Mouse (Mus musculus) embryonic facial prominence, embryonic 11.5 days (tissue): ENCODE results near the gene Popdc3. TPM values are rescaled to one million over a fixed set of nuclear protein-coding genes. Genes with fewer than 3 reads are reported as not detected.
"Not testable (repeated sequence)": the region's sequence is repeated elsewhere in the genome, so short reads cannot be mapped to it uniquely, and the experiment has no call there.

Source experiments
- ATAC-seq: fragments of 200-750 bp; cut with Nextera tagmentation; replicated peaks from 2 replicates; pipeline ENCODE4 v1.8.0; 2017; ENCODE audit warnings: low read depth; ENCODE audit not compliant: insufficient number of reproducible peaks, low FRiP score, low TSS enrichment
- DNase-seq: peaks from one replicate; pipeline ENCODE4 v3.0.0-alpha.2; 2015; ENCODE audit warnings: low spot score
- H3K27ac ChIP-seq: fragments of 300-500 bp; sonication (generic); replicated peaks from 2 replicates; pipeline ENCODE4 v1.5.1; 2014; ENCODE audit warnings: mild to moderate bottlenecking, low read depth, low read length, control low read depth
- H3K27me3 ChIP-seq: fragments of 300-500 bp; sonication (generic); 2 replicates; pipeline ENCODE4 v1.6.1; 2014; ENCODE audit warnings: mild to moderate bottlenecking, low read length, moderate library complexity, mixed read lengths; ENCODE audit not compliant: control insufficient read depth, insufficient read depth
- H3K36me3 ChIP-seq: fragments of 300-500 bp; sonication (generic); replicated peaks from 2 replicates; pipeline ENCODE4 v1.6.1; 2014; ENCODE audit warnings: low read depth, mild to moderate bottlenecking, low read length, moderate library complexity, mixed read lengths; ENCODE audit not compliant: control insufficient read depth, insufficient read depth
- H3K4me1 ChIP-seq: fragments of 300-500 bp; sonication (generic); 2 replicates; pipeline ENCODE4 v1.6.1; 2014; ENCODE audit warnings: low read length, mixed read lengths; ENCODE audit not compliant: control insufficient read depth, insufficient read depth
- H3K4me2 ChIP-seq: fragments of 300-500 bp; sonication (generic); 2 replicates; pipeline ENCODE4 v1.6.1; 2014; ENCODE audit warnings: low read depth, mild to moderate bottlenecking, control low read depth, low read length, moderate library complexity
- H3K4me3 ChIP-seq: fragments of 300-500 bp; sonication (generic); 2 replicates; pipeline ENCODE4 v1.5.1; 2014; ENCODE audit warnings: low read depth, low read length, control low read depth
- H3K9ac ChIP-seq: fragments of 300-500 bp; sonication (generic); replicated peaks from 2 replicates; pipeline ENCODE4 v1.6.1; 2014; ENCODE audit warnings: mild to moderate bottlenecking, control low read depth, low read length
- H3K9me3 ChIP-seq: fragments of 300-500 bp; sonication (generic); replicated peaks from 2 replicates; pipeline ENCODE4 v1.6.1; 2016; ENCODE audit warnings: mild to moderate bottlenecking, low read length, inconsistent platforms, mixed read lengths; ENCODE audit not compliant: control insufficient read depth
- WGBS: fragments of 180-500 bp; shearing (Covaris S2); extraction: QIAGEN DNeasy Blood & Tissue Kit; methylation state at CpG from one replicate; pipeline ENCODE4 v1.1.7; 2014; 5-methylcytosine and 5-hydroxymethylcytosine counted together
- polyA plus RNA-seq: library from polyadenylated mRNA; unstranded; fragments of >200 nt; fragmentation: Nextera tagmentation; extraction: Ambion mirVana; gene quantifications from 2 replicates; pipeline ENCODE4 v1.2.1, GENCODE M21; 2014

Popdc3 gene
- polyA plus RNA-seq, 1 experiment from 2014 or later: 0.62 TPM

DNA sequence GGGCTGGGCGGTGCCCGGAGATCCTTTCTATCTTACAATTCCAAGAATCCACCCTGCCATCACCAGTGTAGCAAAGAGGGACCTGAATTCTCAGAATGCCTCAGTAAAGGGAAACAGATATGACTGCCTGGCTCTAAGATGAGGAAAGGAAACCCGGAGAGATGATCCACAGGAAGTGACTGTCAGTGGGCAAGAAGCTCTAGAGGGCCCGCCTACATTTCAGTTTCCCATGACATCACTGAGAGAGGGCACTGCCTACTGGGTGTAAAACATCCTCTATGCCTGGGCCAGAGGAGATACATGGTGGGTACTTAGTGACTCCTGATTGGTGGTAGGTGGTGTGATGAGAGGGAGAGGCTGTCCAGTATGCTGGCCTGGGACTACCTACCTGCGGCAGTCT lies 99.1 kb downstream of the Popdc3 start:
- no peak overlapping the region for H3K4me2 ChIP-seq
- no peaks in the 10 kb centered on the region for H3K4me1 ChIP-seq
- 85% methylated on average over 5 of the region's 5 CpGs for WGBS
- no peak overlapping the region for H3K4me3 ChIP-seq
- no peaks in the 10 kb centered on the region for H3K27me3 ChIP-seq
- ATAC-seq (no peak), DNase-seq (no peak)
- H3K27ac ChIP-seq: no peak overlapping the region
- H3K9me3 ChIP-seq: no peaks in the 10 kb centered on the region
- no peak overlapping the region for H3K9ac ChIP-seq
- no peaks in the 10 kb centered on the region for H3K36me3 ChIP-seq

DNA sequence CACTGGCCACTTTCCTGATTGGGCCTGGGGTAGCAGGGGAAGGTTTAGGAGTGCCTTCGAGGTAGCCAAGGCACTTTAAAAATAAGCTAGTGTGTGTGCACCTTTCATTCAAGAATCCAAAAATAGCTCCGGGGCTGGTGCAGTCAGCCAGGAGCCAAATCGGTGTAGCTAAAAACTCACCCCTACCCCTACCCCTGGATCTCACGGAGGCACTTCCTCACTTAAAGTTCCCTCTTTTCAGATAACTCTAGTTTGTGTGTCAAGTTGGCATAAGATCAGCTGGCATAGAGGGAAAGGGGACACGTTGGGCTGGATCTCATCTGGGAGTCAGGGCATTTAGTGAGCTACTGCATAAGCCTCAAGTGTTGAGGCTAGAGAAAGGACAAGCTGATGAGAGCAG lies 107.8 kb downstream of the Popdc3 start:
- Histone ChIP-seq H3K4me3 (no peak overlapping the region), H3K4me1 (no peaks in the 10 kb centered on the region), H3K4me2 (no peak overlapping the region), H3K9me3 (no peaks in the 10 kb centered on the region), H3K9ac (no peak overlapping the region), H3K27me3 (peaks cover 10% of the 10 kb centered on the region), H3K27ac (no peak overlapping the region), H3K36me3 (no peaks in the 10 kb centered on the region)
- ATAC-seq (no peak), DNase-seq (no peak)
- 80% methylated on average over 5 of the region's 5 CpGs for WGBS

DNA sequence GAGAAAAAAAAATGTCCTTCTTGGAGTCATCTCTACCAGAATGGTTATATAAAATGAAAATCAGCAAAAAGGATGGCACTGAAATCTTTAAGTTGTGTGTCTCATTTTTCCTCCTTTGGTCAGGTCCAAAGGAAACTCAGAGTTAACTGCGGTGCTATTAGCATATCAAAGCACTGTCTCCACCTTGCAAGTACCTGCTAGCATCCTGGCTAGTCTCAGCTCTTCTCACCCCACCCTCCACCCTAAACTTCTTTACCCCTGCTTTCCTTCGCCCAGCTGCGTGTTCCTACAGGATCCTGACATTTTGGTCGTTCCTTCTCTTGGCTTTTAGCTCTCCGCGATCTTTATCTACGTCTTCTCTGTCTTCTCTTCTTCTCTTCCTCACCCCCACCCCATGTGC lies 110.5 kb downstream of the Popdc3 start:
- Histone ChIP-seq H3K4me3 (no peak overlapping the region), H3K9me3 (no peaks in the 10 kb centered on the region), H3K9ac (no peak overlapping the region), H3K4me1 (no peaks in the 10 kb centered on the region), H3K27me3 (peaks cover 10% of the 10 kb centered on the region), H3K4me2 (no peak overlapping the region), H3K36me3 (no peaks in the 10 kb centered on the region), H3K27ac (no peak overlapping the region)
- DNase-seq (no peak), ATAC-seq (no peak)
- WGBS: 49% methylated on average over 7 of the region's 7 CpGs

DNA sequence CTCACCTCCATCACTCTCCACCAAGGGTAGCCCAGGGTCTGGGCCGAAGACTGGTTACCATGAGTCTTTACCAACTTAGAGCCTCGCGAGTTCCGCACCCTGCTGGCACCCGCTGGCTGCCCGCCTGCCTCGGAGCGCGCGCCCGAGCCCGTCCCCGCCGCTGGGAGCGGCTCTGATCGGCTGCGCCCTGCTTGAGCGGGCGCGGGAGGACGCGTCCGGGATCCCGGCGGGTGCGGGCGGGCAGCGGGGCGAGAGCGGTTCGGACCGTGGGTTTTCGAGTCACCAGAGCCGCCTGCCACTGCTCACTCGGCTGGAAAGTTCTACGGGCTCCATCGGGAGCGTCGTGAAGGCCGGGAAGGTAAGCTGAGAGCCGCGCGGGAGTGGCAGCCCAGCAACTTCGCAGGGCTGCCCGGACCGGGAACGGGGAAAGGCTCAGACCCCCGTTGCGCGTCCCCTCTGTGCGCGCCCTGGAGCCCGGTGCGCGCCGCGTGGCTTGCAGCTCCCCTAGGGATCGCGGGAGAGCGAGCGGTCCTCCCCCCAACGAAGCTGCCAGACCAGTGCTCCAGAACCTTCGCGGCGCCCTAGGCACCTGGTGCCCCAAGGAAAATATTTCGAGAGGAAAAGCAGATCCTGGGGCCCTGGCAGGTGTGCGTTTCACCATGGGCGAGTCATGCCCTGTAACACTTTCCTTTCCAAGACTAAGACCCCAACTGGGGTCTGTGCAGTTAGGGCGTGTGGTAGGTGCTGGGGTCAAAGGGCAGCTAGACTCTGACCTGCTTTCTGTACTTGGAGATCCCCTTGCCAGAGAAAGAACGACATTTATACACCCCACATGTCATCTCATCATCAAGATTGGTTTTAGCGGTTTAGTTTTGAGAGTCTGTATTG lies 111.6 kb downstream of the Popdc3 start:
- ATAC-seq: peak; percentile 67
- H3K27ac ChIP-seq: no peak overlapping the region
- H3K9me3 ChIP-seq: no peaks in the 10 kb centered on the region
- peak; percentile 48 for DNase-seq
- H3K4me2 ChIP-seq: peak overlapping the region; percentile 95
- peaks cover 10% of the 10 kb centered on the region for H3K27me3 ChIP-seq
- H3K36me3 ChIP-seq: no peaks in the 10 kb centered on the region
- peak overlapping the region; percentile 63 for H3K9ac ChIP-seq
- no peaks in the 10 kb centered on the region for H3K4me1 ChIP-seq
- peak overlapping the region; percentile 51 for H3K4me3 ChIP-seq
- 2% methylated on average over 68 of the region's 71 CpGs for WGBS

DNA sequence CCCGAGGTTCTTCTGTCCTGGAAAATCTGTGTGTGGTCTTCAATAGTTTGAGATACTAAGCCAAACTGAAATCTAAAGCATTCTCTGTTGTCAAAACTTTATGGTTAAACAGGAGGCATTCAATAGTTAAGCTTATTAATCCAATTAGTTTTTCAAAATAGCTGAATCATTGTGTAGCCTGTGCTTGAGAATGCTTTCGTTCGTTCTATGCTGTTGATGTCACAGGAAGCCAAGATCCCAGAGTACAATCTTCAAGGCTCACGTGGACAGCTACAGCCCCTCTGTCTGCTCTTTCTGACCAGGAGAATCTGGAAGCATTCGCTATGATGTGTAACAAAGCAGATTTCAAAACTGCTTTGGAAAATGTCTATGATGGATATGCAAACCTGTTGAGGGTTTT lies 112.7 kb downstream of the Popdc3 start:
- WGBS: 55% methylated on average over 5 of the region's 5 CpGs
- Histone ChIP-seq H3K27me3 (peaks cover 10% of the 10 kb centered on the region), H3K4me3 (no peak overlapping the region), H3K4me1 (no peaks in the 10 kb centered on the region), H3K9me3 (no peaks in the 10 kb centered on the region), H3K4me2 (no peak overlapping the region), H3K36me3 (no peaks in the 10 kb centered on the region), H3K27ac (no peak overlapping the region), H3K9ac (no peak overlapping the region)
- DNase-seq (no peak), ATAC-seq (no peak)

DNA sequence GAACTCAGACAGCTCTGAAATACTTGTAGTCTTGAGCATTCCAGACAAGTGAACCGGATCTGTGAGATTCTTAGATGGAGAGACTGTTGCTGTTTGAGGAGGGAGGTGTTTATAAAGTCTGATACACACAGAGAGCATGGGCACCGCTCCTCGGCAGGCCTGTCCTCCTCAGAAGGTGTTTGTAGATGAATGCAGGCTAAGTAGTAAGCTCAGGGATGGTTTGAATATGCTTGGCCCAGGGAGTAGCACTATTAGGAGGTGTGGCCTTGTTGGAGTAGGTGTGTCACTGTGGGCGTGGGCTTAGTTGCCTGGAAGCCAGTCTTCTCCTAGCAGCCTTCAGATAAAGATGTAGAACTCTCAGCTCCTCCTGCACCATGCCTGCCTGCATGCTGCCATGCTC lies 114.3 kb downstream of the Popdc3 start:
- not testable (repeated sequence) for DNase-seq, H3K36me3 ChIP-seq, H3K4me1 ChIP-seq, H3K27me3 ChIP-seq, H3K4me2 ChIP-seq, H3K27ac ChIP-seq, H3K4me3 ChIP-seq, ATAC-seq, H3K9me3 ChIP-seq, H3K9ac ChIP-seq
- WGBS: 75% methylated on average over 4 of the region's 4 CpGs

DNA sequence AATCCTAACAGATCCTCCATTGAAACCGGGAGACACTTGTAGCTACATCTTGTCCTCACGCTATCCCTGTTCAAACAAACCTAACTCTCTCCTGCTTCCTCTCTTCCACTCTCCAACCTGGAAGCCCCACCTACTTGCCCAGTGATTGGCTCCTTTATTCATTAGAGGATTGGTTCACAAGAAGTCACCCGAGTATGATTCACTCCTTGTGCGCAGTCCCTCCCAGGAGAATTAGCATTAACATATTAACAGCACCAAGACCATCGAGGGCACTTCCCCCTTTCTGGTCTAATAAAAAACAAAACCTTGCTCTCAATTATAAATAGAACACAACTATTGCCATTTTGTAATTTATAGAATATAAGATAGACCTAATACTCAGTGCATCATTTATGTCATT lies 117.2 kb downstream of the Popdc3 start:
- no peak overlapping the region for H3K4me2 ChIP-seq
- H3K27ac ChIP-seq: no peak overlapping the region
- no peaks in the 10 kb centered on the region for H3K36me3 ChIP-seq
- no peak overlapping the region for H3K9ac ChIP-seq
- WGBS: 74% methylated on average over 5 of the region's 5 CpGs
- no peak for ATAC-seq
- H3K27me3 ChIP-seq: no peaks in the 10 kb centered on the region; the same call in 1 of the 2 replicates
- no peaks in the 10 kb centered on the region for H3K9me3 ChIP-seq
- H3K4me1 ChIP-seq: no peaks in the 10 kb centered on the region
- DNase-seq: no peak
- H3K4me3 ChIP-seq: no peak overlapping the region

DNA sequence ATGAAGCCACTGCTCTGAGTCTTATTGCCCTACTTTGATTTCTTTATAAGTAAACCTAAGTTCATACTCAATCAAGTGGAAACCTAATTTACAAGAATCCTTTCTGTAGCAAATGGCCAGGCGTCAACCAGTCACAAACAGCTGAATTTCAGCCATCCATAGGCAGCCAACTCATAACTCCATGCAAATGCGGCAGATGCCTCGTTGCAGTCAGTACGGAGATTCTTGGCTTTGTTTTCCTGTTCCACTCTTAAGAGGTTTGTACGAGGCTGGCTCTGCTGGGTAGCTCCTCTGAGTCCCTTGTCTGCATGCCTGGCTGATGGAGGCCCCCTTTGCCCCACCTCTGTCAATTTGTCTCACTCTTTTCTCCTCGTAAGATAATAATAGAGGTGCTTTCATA lies 120.6 kb downstream of the Popdc3 start:
- DNase-seq: no peak
- Histone ChIP-seq H3K9me3 (no peaks in the 10 kb centered on the region), H3K4me1 (no peaks in the 10 kb centered on the region), H3K27ac (no peak overlapping the region), H3K9ac (no peak overlapping the region), H3K4me3 (no peak overlapping the region), H3K4me2 (no peak overlapping the region), H3K27me3 (no peaks in the 10 kb centered on the region), H3K36me3 (no peaks in the 10 kb centered on the region)
- 81% methylated on average over 6 of the region's 6 CpGs for WGBS
- ATAC-seq: no peak
